Mouse (Mus musculus) heart, adult 2 months (tissue): ENCODE data around the gene Hadh.

ENCODE experiments used
- CTCF ChIP-seq: fragments of 200-600 bp; IDR thresholded peaks from 2 replicates; pipeline ENCODE4 v1.8.1; 2022; ENCODE audit warnings: antibody characterized with exemption, mild to moderate bottlenecking, moderate library complexity
- EP300 ChIP-seq: fragments of 200-500 bp; IDR thresholded peaks from 2 replicates; pipeline ENCODE4 v1.6.1; 2011; ENCODE audit warnings: low read depth, low read length, control low read depth; ENCODE audit not compliant: insufficient read depth
- POLR2A ChIP-seq: fragments of 200-500 bp; IDR thresholded peaks from 2 replicates; pipeline ENCODE4 v1.6.1; 2011; ENCODE audit warnings: mild to moderate bottlenecking, low read depth, low read length, control low read depth; ENCODE audit not compliant: insufficient read depth

- TF ChIP-seq CTCF (no peak), POLR2A (no peak), EP300 (no peak)
Measured at GRCm38 (mm10) chr3:131247851-131248250, 24.1 kb downstream of the Hadh start.
